Mouse (Mus musculus) megakaryocyte, embryonic 14.5 days (primary cell): Measurements from ENCODE around the gene Inpp5f.

Experiments
- FLI1 ChIP-seq: IDR thresholded peaks from 2 replicates; pipeline ENCODE4 v1.6.1; 2012; ENCODE audit warnings: low read length, inconsistent platforms, mixed read lengths
- GATA1 ChIP-seq: IDR thresholded peaks from 3 replicates; pipeline ENCODE4 v1.6.1; 2012; ENCODE audit warnings: mixed read lengths, low read length, inconsistent platforms, borderline replicate concordance

DNA sequence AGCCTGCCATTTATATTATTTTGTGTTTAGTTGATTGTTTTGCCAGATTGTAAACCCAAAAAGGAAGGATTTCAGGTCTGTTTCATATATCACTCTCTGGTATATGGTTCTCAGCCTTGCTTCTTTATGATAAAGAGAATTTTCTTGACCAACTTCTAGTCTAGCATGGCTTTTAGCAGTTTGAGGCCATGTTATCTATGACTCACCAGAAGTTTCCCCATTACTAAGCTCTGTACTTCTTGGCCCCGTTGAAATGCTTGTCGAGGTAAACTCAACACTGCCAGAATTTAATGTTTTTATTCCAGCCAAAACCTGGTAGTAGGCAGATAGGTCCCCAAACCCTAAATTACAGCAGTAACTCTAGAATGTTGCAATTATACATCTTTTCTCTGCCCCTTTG, 132.8 kb downstream of the Inpp5f start:
- TF ChIP-seq GATA1 (no peak), FLI1 (no peak)
